Mouse (Mus musculus): ENCODE data around the gene Tspan1.

DNA sequence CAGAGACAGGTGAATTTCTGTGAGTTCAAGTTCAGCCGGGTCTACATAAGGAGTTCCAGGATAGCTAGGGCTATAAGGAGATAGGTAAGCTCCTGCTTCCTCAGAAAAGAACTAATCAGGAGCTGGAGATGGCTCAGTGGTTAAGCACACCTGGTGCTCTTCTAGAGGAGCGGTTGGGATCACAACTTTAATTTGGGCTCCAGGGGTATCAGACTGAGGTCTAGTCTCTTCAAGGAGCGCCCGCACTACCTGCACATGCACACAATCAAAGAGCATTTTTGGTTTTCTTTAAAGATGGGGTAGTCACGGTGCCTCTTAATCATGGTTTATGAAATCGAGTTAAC lies 17.6 kb downstream of the Tspan1 start:
- no peak for TF ChIP-seq POLR2A (IDR thresholded peaks at IDR 0.05; ENCODE audit: insufficient read length, low read depth)
- TF ChIP-seq TCF12 (IDR thresholded peaks at IDR 0.05; ENCODE audit: insufficient read depth, poor library complexity, severe bottlenecking) = no peak
- no peak for TF ChIP-seq MAX (IDR thresholded peaks at IDR 0.05; ENCODE audit: low read depth)
- no peak for TF ChIP-seq USF1 (IDR thresholded peaks at IDR 0.05; ENCODE audit: low read depth)

All from myocyte (in vitro differentiated cells).